Mouse (Mus musculus) forebrain, postnatal 0 days (tissue): ENCODE data around the gene Carns1. TPM values are rescaled to one million over a fixed set of nuclear protein-coding genes. Genes with fewer than 3 reads are reported as not detected.

Experiments
- ATAC-seq: fragments of 200-750 bp; cut with Nextera tagmentation; 2 replicates; pipeline ENCODE4 v1.8.0; 2017; ENCODE audit warnings: mild to moderate bottlenecking, moderate library complexity
- DNase-seq: peaks from one replicate; pipeline ENCODE4 v3.0.0-alpha.2; 2015
- H3K27ac ChIP-seq: fragments of 300-500 bp; sonication (generic); 2 replicates; pipeline ENCODE4 v1.5.1; 2014; ENCODE audit warnings: low read depth, mild to moderate bottlenecking, antibody characterized with exemption, low read length, moderate library complexity, mixed read lengths
- H3K27me3 ChIP-seq: fragments of 300-500 bp; sonication (generic); 2 replicates; pipeline ENCODE4 v1.6.1; 2014; ENCODE audit warnings: mild to moderate bottlenecking, low read length, mixed read lengths; ENCODE audit not compliant: insufficient read depth
- H3K36me3 ChIP-seq: fragments of 300-500 bp; sonication (generic); 2 replicates; pipeline ENCODE4 v1.6.1; 2014; ENCODE audit warnings: mild to moderate bottlenecking, moderate library complexity; ENCODE audit not compliant: insufficient read depth
- H3K4me1 ChIP-seq: fragments of 300-500 bp; sonication (generic); 2 replicates; pipeline ENCODE4 v1.6.1; 2014; ENCODE audit warnings: antibody characterized with exemption; ENCODE audit not compliant: insufficient read depth
- H3K4me2 ChIP-seq: fragments of 300-500 bp; sonication (generic); 2 replicates; pipeline ENCODE4 v1.6.1; 2014; ENCODE audit warnings: low read depth, mild to moderate bottlenecking, moderate library complexity
- H3K4me3 ChIP-seq: fragments of 300-500 bp; sonication (generic); 2 replicates; pipeline ENCODE4 v1.5.1; 2014; ENCODE audit warnings: low read depth, low read length, mixed read lengths
- H3K9ac ChIP-seq: fragments of 300-500 bp; sonication (generic); 2 replicates; pipeline ENCODE4 v1.6.1; 2014; ENCODE audit warnings: mild to moderate bottlenecking
- H3K9me3 ChIP-seq: fragments of 300-500 bp; sonication (generic); 2 replicates; pipeline ENCODE4 v1.6.1; 2016; ENCODE audit warnings: low read length
- CTCF ChIP-seq: sonication (generic); IDR thresholded peaks from 2 replicates; pipeline ENCODE4 v1.5.1; 2016; ENCODE audit warnings: antibody characterized with exemption, control low read depth, low read depth
- WGBS: fragments of 180-500 bp; shearing (Covaris S2); extraction: QIAGEN DNeasy Blood & Tissue Kit; methylation state at CpG from one replicate; pipeline ENCODE4 v1.1.7; 2014; 5-methylcytosine and 5-hydroxymethylcytosine counted together
- polyA plus RNA-seq: library from polyadenylated mRNA; unstranded; fragments of >200 nt; fragmentation: Nextera tagmentation; extraction: Ambion mirVana; gene quantifications from 2 replicates; pipeline ENCODE4 v1.2.1, GENCODE M21; 2015
- total RNA-seq: library from RNA; depleted of rRNA; stranded (reverse); fragments of >200 nt; gene quantifications from 2 replicates; pipeline ENCODE4 v1.2.3, GENCODE M21; 2014; rRNA removed

Carns1 gene
- total RNA-seq (4.1 and 4.4 TPM in 2 replicates), polyA plus RNA-seq (3.1 and 4.7 TPM in 2 replicates)

GRCm38 (mm10) chr19:4175368-4175947 lies at the start of gene Carns1:
TSS of gene Carns1 (minus strand) at chr19:4175479.
- no peaks in the 10 kb centered on the region for H3K27me3 ChIP-seq

GRCm38 (mm10) chr19:4222165-4222564 lies 46.9 kb upstream of the Carns1 start:
- 83% methylated on average over 11 of the region's 11 CpGs for WGBS

More at GRCm38 (mm10) chr19:4175368-4175947, at the start of gene Carns1:
- H3K36me3 ChIP-seq: no peaks in the 10 kb centered on the region
- ATAC-seq: peak; percentile 36
- no peak for DNase-seq
- no peak within 1 kb of the TSS for H3K9ac ChIP-seq
- H3K27ac ChIP-seq: no peak within 1 kb of the TSS
- WGBS: 5% methylated on average over 11 of the region's 11 CpGs
- no peak within 1 kb of the TSS for H3K4me3 ChIP-seq
- TF ChIP-seq CTCF: no peak
- no peaks in the 10 kb centered on the region for H3K4me1 ChIP-seq
- H3K9me3 ChIP-seq: no peaks in the 10 kb centered on the region
- peak within 1 kb of the TSS; percentile 2; the same call in 1 of the 2 replicates for H3K4me2 ChIP-seq

GRCm38 (mm10) chr19:4220957-4221743 lies 45.9 kb upstream of the Carns1 start:
- ATAC-seq (no peak), DNase-seq (no peak)
- 41% methylated on average over 13 of the region's 14 CpGs for WGBS
- H3K36me3 ChIP-seq: no peaks in the 10 kb centered on the region
- no peak overlapping the region for H3K9ac ChIP-seq
- peaks cover 8% of the 10 kb centered on the region for H3K27me3 ChIP-seq
- no peaks in the 10 kb centered on the region for H3K9me3 ChIP-seq
- H3K4me2 ChIP-seq: no peak overlapping the region
- no peak overlapping the region for H3K4me3 ChIP-seq
- TF ChIP-seq CTCF: no peak
- no peaks in the 10 kb centered on the region; the same call in 1 of the 2 replicates for H3K4me1 ChIP-seq
- H3K27ac ChIP-seq: no peak overlapping the region

More at GRCm38 (mm10) chr19:4222165-4222564, 46.9 kb upstream of the Carns1 start:
- H3K27ac ChIP-seq: no peak overlapping the region
- no peaks in the 10 kb centered on the region for H3K27me3 ChIP-seq
- H3K4me3 ChIP-seq: no peak overlapping the region
- ATAC-seq (no peak), DNase-seq (no peak)
- H3K4me1 ChIP-seq: no peaks in the 10 kb centered on the region; the same call in 1 of the 2 replicates
- no peak overlapping the region for H3K9ac ChIP-seq
- no peaks in the 10 kb centered on the region for H3K36me3 ChIP-seq
- no peaks in the 10 kb centered on the region for H3K9me3 ChIP-seq
- no peak overlapping the region for H3K4me2 ChIP-seq
- TF ChIP-seq CTCF: no peak

GRCm38 (mm10) chr19:4220416-4220815 lies 45.1 kb upstream of the Carns1 start:
- no peaks in the 10 kb centered on the region; the same call in 1 of the 2 replicates for H3K4me1 ChIP-seq
- no peak overlapping the region for H3K27ac ChIP-seq
- no peak overlapping the region for H3K9ac ChIP-seq
- no peak overlapping the region for H3K4me3 ChIP-seq
- WGBS: 26% methylated on average over 4 of the region's 4 CpGs
- no peak for DNase-seq
- no peaks in the 10 kb centered on the region for H3K36me3 ChIP-seq
- peaks cover 15% of the 10 kb centered on the region for H3K27me3 ChIP-seq
- H3K4me2 ChIP-seq: no peak overlapping the region
- no peaks in the 10 kb centered on the region for H3K9me3 ChIP-seq
- ATAC-seq: no peak
- no peak for TF ChIP-seq CTCF

GRCm38 (mm10) chr19:4219943-4220342 lies 44.7 kb upstream of the Carns1 start:
- DNase-seq (no peak), ATAC-seq (no peak)
- no peaks in the 10 kb centered on the region for H3K9me3 ChIP-seq
- H3K27me3 ChIP-seq: peaks cover 20% of the 10 kb centered on the region
- no peak overlapping the region for H3K4me3 ChIP-seq
- WGBS: 67% methylated on average over 6 of the region's 6 CpGs
- no peak for TF ChIP-seq CTCF
- H3K27ac ChIP-seq: no peak overlapping the region
- no peak overlapping the region for H3K4me2 ChIP-seq
- H3K36me3 ChIP-seq: no peaks in the 10 kb centered on the region
- no peaks in the 10 kb centered on the region; the same call in 1 of the 2 replicates for H3K4me1 ChIP-seq
- H3K9ac ChIP-seq: no peak overlapping the region

GRCm38 (mm10) chr19:4218784-4219183 lies 43.5 kb upstream of the Carns1 start:
- no peak for DNase-seq
- H3K4me3 ChIP-seq: no peak overlapping the region
- no peaks in the 10 kb centered on the region for H3K9me3 ChIP-seq
- H3K36me3 ChIP-seq: no peaks in the 10 kb centered on the region
- H3K9ac ChIP-seq: no peak overlapping the region
- H3K27ac ChIP-seq: no peak overlapping the region
- H3K4me1 ChIP-seq: no peaks in the 10 kb centered on the region; the same call in 1 of the 2 replicates
- no peak overlapping the region for H3K4me2 ChIP-seq
- no peak for TF ChIP-seq CTCF
- peaks cover 22% of the 10 kb centered on the region for H3K27me3 ChIP-seq
- WGBS: 82% methylated on average over 1 of the region's 1 CpGs
- no peak for ATAC-seq

GRCm38 (mm10) chr19:4218293-4218692 lies 43.0 kb upstream of the Carns1 start:
- Histone ChIP-seq H3K4me1 (no peaks in the 10 kb centered on the region; the same call in 1 of the 2 replicates), H3K4me3 (no peak overlapping the region), H3K4me2 (no peak overlapping the region), H3K27me3 (peaks cover 25% of the 10 kb centered on the region), H3K9ac (no peak overlapping the region), H3K9me3 (no peaks in the 10 kb centered on the region), H3K36me3 (no peaks in the 10 kb centered on the region), H3K27ac (no peak overlapping the region)
- DNase-seq (no peak), ATAC-seq (no peak)
- WGBS: 92% methylated on average over 11 of the region's 11 CpGs
- TF ChIP-seq CTCF: no peak
